Mouse (Mus musculus): ENCODE measurements around the gene Mycbp2. TPM values are rescaled to one million over a fixed set of nuclear protein-coding genes. Genes with fewer than 3 reads are reported as not detected.

Gene Mycbp2
- polyA plus RNA-seq (2015; fragmentation: Nextera tagmentation; extraction: Ambion mirVana), result 54.3 and 60.0 TPM in 2 replicates

GRCm38 (mm10) chr14:103346729-103347505 is at the start of gene Mycbp2:
Mycbp2 (minus strand) TSS chr14:103346814.
- Histone ChIP-seq H3K4me3 (ENCODE audit: low read length) (peak within 1 kb of the TSS; percentile 85), H3K9ac (ENCODE audit: low read depth, low read length) (peak within 1 kb of the TSS; percentile 92), H3K27me3 (replicated peaks; ENCODE audit: control insufficient read depth, insufficient read depth, low read length) (no peaks in the 10 kb centered on the region), H3K27ac (ENCODE audit: low read depth, low read length) (peak within 1 kb of the TSS; percentile 98), H3K36me3 (ENCODE audit: control insufficient read depth, insufficient read depth, low read length) (no peaks in the 10 kb centered on the region), H3K9me3 (ENCODE audit: control insufficient read depth, low read length) (no peaks in the 10 kb centered on the region), H3K4me1 (ENCODE audit: control insufficient read depth, insufficient read depth, low read depth, low read length) (peaks cover 22% of the 10 kb centered on the region), H3K4me2 (ENCODE audit: low read length) (peak within 1 kb of the TSS; percentile 59)
- peak; percentile 97 for ATAC-seq
- 6% methylated on average over 32 of the region's 41 CpGs for WGBS

GRCm38 (mm10) chr14:103392391-103392790 is 45.8 kb upstream of the Mycbp2 start:
- no peaks in the 10 kb centered on the region for H3K36me3 ChIP-seq (ENCODE audit: control insufficient read depth, insufficient read depth, low read length)
- H3K9ac ChIP-seq (ENCODE audit: low read depth, low read length), result no peak overlapping the region
- ATAC-seq, result no peak
- no peak overlapping the region for H3K27ac ChIP-seq (ENCODE audit: low read depth, low read length)
- no peaks in the 10 kb centered on the region for H3K27me3 ChIP-seq (replicated peaks; ENCODE audit: control insufficient read depth, insufficient read depth, low read length)
- H3K4me2 ChIP-seq (ENCODE audit: low read length), result no peak overlapping the region
- no peaks in the 10 kb centered on the region for H3K4me1 ChIP-seq (ENCODE audit: control insufficient read depth, insufficient read depth, low read depth, low read length)
- H3K4me3 ChIP-seq (ENCODE audit: low read length), result no peak overlapping the region
- WGBS, result 58% methylated on average over 7 of the region's 7 CpGs
- H3K9me3 ChIP-seq (ENCODE audit: control insufficient read depth, low read length), result no peaks in the 10 kb centered on the region

DNA sequence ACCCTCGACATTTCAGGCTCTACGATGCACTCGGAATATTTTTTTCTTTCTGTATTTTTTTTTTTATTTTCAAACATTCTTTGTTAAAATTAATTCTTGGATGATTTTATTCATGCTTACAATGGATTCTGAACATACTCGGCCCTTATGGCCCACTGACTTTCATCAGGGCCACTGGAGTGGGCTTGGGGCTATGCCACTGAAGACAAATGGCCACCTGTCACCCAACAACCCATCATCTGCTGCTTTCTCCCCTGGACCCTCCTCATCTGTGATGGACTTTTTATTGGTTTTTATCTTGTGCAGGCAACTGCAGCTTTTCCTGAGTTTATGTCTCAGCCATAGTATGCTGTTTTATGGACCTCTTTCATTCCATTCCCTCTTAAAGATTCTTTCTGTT is 40.8 kb upstream of the Mycbp2 start:
- ATAC-seq, result no peak
- H3K9ac ChIP-seq (ENCODE audit: low read depth, low read length), result no peak overlapping the region
- WGBS, result 85% methylated on average over 4 of the region's 4 CpGs
- H3K4me1 ChIP-seq (ENCODE audit: control insufficient read depth, insufficient read depth, low read depth, low read length), result no peaks in the 10 kb centered on the region
- no peak overlapping the region for H3K4me2 ChIP-seq (ENCODE audit: low read length)
- no peaks in the 10 kb centered on the region for H3K9me3 ChIP-seq (ENCODE audit: control insufficient read depth, low read length)
- H3K27me3 ChIP-seq (replicated peaks; ENCODE audit: control insufficient read depth, insufficient read depth, low read length), result no peaks in the 10 kb centered on the region
- no peaks in the 10 kb centered on the region for H3K36me3 ChIP-seq (ENCODE audit: control insufficient read depth, insufficient read depth, low read length)
- H3K4me3 ChIP-seq (ENCODE audit: low read length), result no peak overlapping the region
- H3K27ac ChIP-seq (ENCODE audit: low read depth, low read length), result no peak overlapping the region

- no peak overlapping the region for H3K9ac ChIP-seq (ENCODE audit: low read depth, low read length)
- H3K36me3 ChIP-seq (ENCODE audit: control insufficient read depth, insufficient read depth, low read length), result no peaks in the 10 kb centered on the region
- H3K4me1 ChIP-seq (ENCODE audit: control insufficient read depth, insufficient read depth, low read depth, low read length), result no peaks in the 10 kb centered on the region
- ATAC-seq, result no peak
- H3K4me3 ChIP-seq (ENCODE audit: low read length), result no peak overlapping the region
- 76% methylated on average over 8 of the region's 8 CpGs for WGBS
- H3K27ac ChIP-seq (ENCODE audit: low read depth, low read length), result no peak overlapping the region
- no peak overlapping the region for H3K4me2 ChIP-seq (ENCODE audit: low read length)
- no peaks in the 10 kb centered on the region for H3K9me3 ChIP-seq (ENCODE audit: control insufficient read depth, low read length)
- no peaks in the 10 kb centered on the region for H3K27me3 ChIP-seq (replicated peaks; ENCODE audit: control insufficient read depth, insufficient read depth, low read length)
Observed at GRCm38 (mm10) chr14:103386871-103387270, 40.3 kb upstream of the Mycbp2 start.

GRCm38 (mm10) chr14:103385084-103385610 is 38.5 kb upstream of the Mycbp2 start:
- Histone ChIP-seq H3K9me3 (ENCODE audit: control insufficient read depth, low read length) (no peaks in the 10 kb centered on the region), H3K4me2 (ENCODE audit: low read length) (no peak overlapping the region), H3K27ac (ENCODE audit: low read depth, low read length) (no peak overlapping the region), H3K27me3 (replicated peaks; ENCODE audit: control insufficient read depth, insufficient read depth, low read length) (no peaks in the 10 kb centered on the region), H3K36me3 (ENCODE audit: control insufficient read depth, insufficient read depth, low read length) (no peaks in the 10 kb centered on the region), H3K4me1 (ENCODE audit: control insufficient read depth, insufficient read depth, low read depth, low read length) (no peaks in the 10 kb centered on the region), H3K4me3 (ENCODE audit: low read length) (no peak overlapping the region), H3K9ac (ENCODE audit: low read depth, low read length) (no peak overlapping the region)
- WGBS, result 72% methylated on average over 13 of the region's 13 CpGs
- no peak for ATAC-seq

GRCm38 (mm10) chr14:103378703-103379102 is 32.1 kb upstream of the Mycbp2 start:
- H3K27ac ChIP-seq (ENCODE audit: low read depth, low read length), result no peak overlapping the region
- no peaks in the 10 kb centered on the region for H3K27me3 ChIP-seq (replicated peaks; ENCODE audit: control insufficient read depth, insufficient read depth, low read length)
- 83% methylated on average over 3 of the region's 3 CpGs for WGBS
- no peaks in the 10 kb centered on the region for H3K36me3 ChIP-seq (ENCODE audit: control insufficient read depth, insufficient read depth, low read length)
- no peak for ATAC-seq
- H3K4me1 ChIP-seq (ENCODE audit: control insufficient read depth, insufficient read depth, low read depth, low read length), result no peaks in the 10 kb centered on the region
- H3K9me3 ChIP-seq (ENCODE audit: control insufficient read depth, low read length), result no peaks in the 10 kb centered on the region
- no peak overlapping the region for H3K4me2 ChIP-seq (ENCODE audit: low read length)
- no peak overlapping the region for H3K9ac ChIP-seq (ENCODE audit: low read depth, low read length)
- H3K4me3 ChIP-seq (ENCODE audit: low read length), result no peak overlapping the region

DNA sequence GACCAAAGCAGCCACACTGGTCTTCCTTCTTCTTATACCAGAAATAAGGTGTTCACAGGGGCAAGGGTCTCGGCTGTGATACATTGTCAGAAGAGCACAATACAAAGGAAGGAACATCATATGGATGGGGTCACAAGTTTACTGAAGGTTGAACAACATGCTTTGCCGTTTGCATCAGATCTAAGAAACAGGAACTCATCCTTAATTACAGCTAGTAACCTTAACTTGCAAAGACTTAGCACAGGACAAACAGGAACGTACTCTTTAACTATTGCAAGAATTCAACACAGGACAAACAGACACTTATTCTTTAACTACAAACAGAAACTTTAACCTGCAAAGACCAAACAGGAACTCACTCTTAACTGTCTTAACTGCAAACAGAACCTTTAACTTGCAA is 30.2 kb upstream of the Mycbp2 start:
- Histone ChIP-seq H3K4me1 (ENCODE audit: control insufficient read depth, insufficient read depth, low read depth, low read length) (no peaks in the 10 kb centered on the region), H3K27me3 (replicated peaks; ENCODE audit: control insufficient read depth, insufficient read depth, low read length) (no peaks in the 10 kb centered on the region), H3K4me2 (ENCODE audit: low read length) (no peak overlapping the region), H3K27ac (ENCODE audit: low read depth, low read length) (no peak overlapping the region), H3K4me3 (ENCODE audit: low read length) (no peak overlapping the region), H3K9ac (ENCODE audit: low read depth, low read length) (no peak overlapping the region), H3K36me3 (ENCODE audit: control insufficient read depth, insufficient read depth, low read length) (no peaks in the 10 kb centered on the region), H3K9me3 (ENCODE audit: control insufficient read depth, low read length) (no peaks in the 10 kb centered on the region)
- WGBS, result 83% methylated on average over 3 of the region's 3 CpGs
- ATAC-seq, result no peak

DNA sequence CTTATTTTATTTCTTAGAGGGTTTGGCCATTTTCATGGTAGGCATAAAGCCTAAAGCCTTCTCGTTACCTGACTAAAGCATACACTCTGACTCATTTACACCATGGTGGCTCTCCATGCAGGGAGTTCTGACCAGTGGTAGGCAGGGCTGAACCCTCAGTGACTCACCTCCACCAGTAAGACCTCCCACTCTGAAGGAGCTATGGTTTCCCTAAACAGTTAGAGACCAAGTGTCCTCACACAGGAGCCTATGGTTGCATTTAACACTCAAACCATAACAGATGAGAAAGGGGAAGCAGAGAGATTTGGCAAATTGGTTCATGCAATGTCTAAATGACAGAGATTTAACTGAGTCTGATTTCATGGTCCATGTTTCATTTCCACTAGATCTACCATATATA is 28.9 kb upstream of the Mycbp2 start:
- Histone ChIP-seq H3K4me1 (ENCODE audit: control insufficient read depth, insufficient read depth, low read depth, low read length) (no peaks in the 10 kb centered on the region), H3K27ac (ENCODE audit: low read depth, low read length) (no peak overlapping the region), H3K27me3 (replicated peaks; ENCODE audit: control insufficient read depth, insufficient read depth, low read length) (no peaks in the 10 kb centered on the region), H3K4me2 (ENCODE audit: low read length) (no peak overlapping the region), H3K9me3 (ENCODE audit: control insufficient read depth, low read length) (no peaks in the 10 kb centered on the region), H3K4me3 (ENCODE audit: low read length) (no peak overlapping the region), H3K36me3 (ENCODE audit: control insufficient read depth, insufficient read depth, low read length) (no peaks in the 10 kb centered on the region), H3K9ac (ENCODE audit: low read depth, low read length) (no peak overlapping the region)
- no peak for ATAC-seq
- WGBS, result 91% methylated on average over 1 of the region's 1 CpGs

DNA sequence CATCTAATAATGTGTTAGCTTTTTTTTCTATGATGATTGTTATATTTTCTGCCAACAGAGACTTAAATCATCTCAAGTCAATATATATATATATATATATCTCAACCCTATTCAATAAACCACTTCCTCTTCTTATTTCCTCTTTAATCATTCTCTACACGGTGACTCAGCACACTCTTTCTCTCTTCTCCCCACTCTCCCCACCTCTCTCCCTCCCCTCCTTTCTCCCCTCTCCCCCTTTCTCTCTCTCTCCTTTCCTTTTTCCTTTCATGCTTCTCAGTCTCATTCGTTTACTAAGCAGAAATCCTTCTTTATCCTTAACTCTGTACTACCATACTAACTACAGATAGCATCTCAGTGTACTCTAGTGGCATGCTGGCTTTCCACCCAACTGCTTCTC is 16.6 kb upstream of the Mycbp2 start:
- H3K9me3 ChIP-seq (ENCODE audit: control insufficient read depth, low read length), result no peaks in the 10 kb centered on the region
- WGBS, result 58% methylated on average over 2 of the region's 2 CpGs
- H3K9ac ChIP-seq (ENCODE audit: low read depth, low read length), result no peak overlapping the region
- H3K4me3 ChIP-seq (ENCODE audit: low read length), result no peak overlapping the region
- H3K27ac ChIP-seq (ENCODE audit: low read depth, low read length), result no peak overlapping the region
- no peaks in the 10 kb centered on the region for H3K27me3 ChIP-seq (replicated peaks; ENCODE audit: control insufficient read depth, insufficient read depth, low read length)
- H3K36me3 ChIP-seq (ENCODE audit: control insufficient read depth, insufficient read depth, low read length), result no peaks in the 10 kb centered on the region
- H3K4me1 ChIP-seq (ENCODE audit: control insufficient read depth, insufficient read depth, low read depth, low read length), result no peaks in the 10 kb centered on the region
- no peak for ATAC-seq
- no peak overlapping the region for H3K4me2 ChIP-seq (ENCODE audit: low read length)
